Mouse (Mus musculus) midbrain, embryonic 16.5 days (tissue): Measurements from ENCODE around the gene Ptpn20. TPM values are rescaled to one million over a fixed set of nuclear protein-coding genes. Genes with fewer than 3 reads are reported as not detected.

Source experiments
- ATAC-seq: fragments of 200-750 bp; cut with Nextera tagmentation; 2 replicates; pipeline ENCODE4 v1.8.0; 2017; ENCODE audit warnings: moderate TSS enrichment
- H3K27ac ChIP-seq: fragments of 300-500 bp; sonication (generic); 2 replicates; pipeline ENCODE4 v1.5.1; 2014; ENCODE audit warnings: mild to moderate bottlenecking, low read length, mixed read lengths
- H3K27me3 ChIP-seq: fragments of 300-500 bp; sonication (generic); 2 replicates; pipeline ENCODE4 v1.6.1; 2014; ENCODE audit warnings: low read depth, low read length, mixed read lengths; ENCODE audit not compliant: control insufficient read depth, insufficient read depth
- H3K36me3 ChIP-seq: fragments of 300-500 bp; sonication (generic); 2 replicates; pipeline ENCODE4 v1.6.1; 2014; ENCODE audit warnings: mild to moderate bottlenecking, low read length, moderate library complexity, mixed read lengths; ENCODE audit not compliant: control insufficient read depth, insufficient read depth
- H3K4me1 ChIP-seq: fragments of 300-500 bp; sonication (generic); 2 replicates; pipeline ENCODE4 v1.6.1; 2014; ENCODE audit warnings: mild to moderate bottlenecking, low read length, mixed read lengths; ENCODE audit not compliant: control insufficient read depth, insufficient read depth
- H3K4me2 ChIP-seq: fragments of 300-500 bp; sonication (generic); 2 replicates; pipeline ENCODE4 v1.6.1; 2014; ENCODE audit warnings: mild to moderate bottlenecking, low read length, mixed read lengths
- H3K4me3 ChIP-seq: fragments of 300-500 bp; sonication (generic); 2 replicates; pipeline ENCODE4 v1.5.1; 2014; ENCODE audit warnings: low read depth, mild to moderate bottlenecking, low read length, moderate library complexity, mixed read lengths
- H3K9ac ChIP-seq: fragments of 300-500 bp; sonication (generic); 2 replicates; pipeline ENCODE4 v1.6.1; 2014; ENCODE audit warnings: low read depth, low read length, mixed read lengths
- H3K9me3 ChIP-seq: fragments of 300-500 bp; sonication (generic); replicated peaks from 2 replicates; pipeline ENCODE4 v1.6.1; 2014; ENCODE audit warnings: mild to moderate bottlenecking, low read length, mixed read lengths; ENCODE audit not compliant: control insufficient read depth, poor library complexity, severe bottlenecking
- WGBS: fragments of 180-500 bp; shearing (Covaris S2); extraction: QIAGEN DNeasy Blood & Tissue Kit; methylation state at CpG from one replicate; pipeline ENCODE4 v1.1.7; 2014; 5-methylcytosine and 5-hydroxymethylcytosine counted together
- polyA plus RNA-seq: library from polyadenylated mRNA; unstranded; fragments of >200 nt; fragmentation: Nextera tagmentation; extraction: Ambion mirVana; gene quantifications from 2 replicates; pipeline ENCODE4 v1.2.1, GENCODE M21; 2015

Gene Ptpn20
- polyA plus RNA-seq, 1 experiment from 2014 or later: 0.11 TPM

DNA sequence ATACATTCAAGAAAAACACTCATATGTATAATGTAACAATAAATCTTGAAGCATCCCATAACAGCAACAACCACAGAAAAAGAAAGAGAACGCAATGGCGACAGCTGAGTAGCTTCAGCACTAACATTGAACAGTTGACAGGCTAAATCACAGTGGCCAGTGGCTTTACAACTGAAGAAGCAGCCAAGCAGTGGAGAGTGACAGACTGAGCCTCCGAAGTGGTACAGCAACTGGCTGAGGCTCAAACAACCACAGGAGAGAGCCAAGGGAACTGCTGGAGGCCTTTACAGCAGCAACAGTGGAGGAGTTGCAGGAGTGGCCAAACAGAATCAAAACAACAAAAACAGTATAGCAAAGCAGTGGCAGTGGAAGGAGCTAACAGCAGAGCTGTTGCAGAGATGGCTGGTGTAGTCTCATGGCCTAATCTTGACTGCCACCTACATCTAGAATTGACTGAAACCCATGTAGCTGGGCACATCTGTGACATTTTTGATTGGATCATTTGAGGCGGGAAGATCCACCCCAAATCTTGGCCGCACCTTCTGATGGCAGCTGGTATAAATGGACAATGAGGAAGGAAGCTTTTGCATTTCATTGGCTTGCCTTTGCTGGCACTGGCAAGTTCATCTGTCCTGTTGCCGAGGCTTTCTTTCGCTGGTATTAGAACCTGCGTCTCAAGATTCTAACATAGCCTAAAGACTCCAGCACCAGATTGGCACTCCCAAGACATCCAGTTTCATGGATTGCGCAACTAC is 9.5 kb downstream of the Ptpn20 start:
- Histone ChIP-seq H3K27ac (no peak overlapping the region), H3K4me1 (no peaks in the 10 kb centered on the region), H3K36me3 (no peaks in the 10 kb centered on the region), H3K27me3 (no peaks in the 10 kb centered on the region), H3K4me2 (no peak overlapping the region), H3K9ac (no peak overlapping the region), H3K4me3 (no peak overlapping the region), H3K9me3 (no peaks in the 10 kb centered on the region)
- ATAC-seq: no peak
- 91% methylated on average over 9 of the region's 9 CpGs for WGBS

DNA sequence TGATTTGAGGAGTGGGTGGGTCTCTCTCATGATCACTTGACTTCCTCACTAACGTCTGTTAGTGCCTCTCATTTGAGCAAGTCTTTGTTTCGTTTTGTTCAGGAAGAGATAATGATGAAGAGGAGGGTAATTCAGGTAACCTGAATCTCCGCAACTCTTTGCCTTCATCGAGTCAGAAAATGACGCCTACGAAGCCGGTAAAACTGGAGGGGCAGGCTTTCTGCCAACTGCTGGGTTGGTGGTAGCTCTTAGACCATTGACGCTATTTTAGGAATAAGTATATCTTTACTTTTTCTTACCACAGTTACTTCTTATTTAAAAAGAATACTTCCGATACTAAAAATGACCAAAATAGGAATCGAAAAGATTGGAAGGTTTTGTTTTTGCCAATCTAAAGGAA is 18.4 kb downstream of the Ptpn20 start:
- WGBS: 92% methylated on average over 10 of the region's 10 CpGs
- H3K27me3 ChIP-seq: no peaks in the 10 kb centered on the region
- H3K27ac ChIP-seq: no peak overlapping the region
- no peak overlapping the region for H3K4me2 ChIP-seq
- H3K9me3 ChIP-seq: no peaks in the 10 kb centered on the region; the same call in 1 of the 2 replicates
- ATAC-seq: no peak
- no peaks in the 10 kb centered on the region for H3K4me1 ChIP-seq
- H3K9ac ChIP-seq: no peak overlapping the region
- no peaks in the 10 kb centered on the region for H3K36me3 ChIP-seq
- no peak overlapping the region for H3K4me3 ChIP-seq

DNA sequence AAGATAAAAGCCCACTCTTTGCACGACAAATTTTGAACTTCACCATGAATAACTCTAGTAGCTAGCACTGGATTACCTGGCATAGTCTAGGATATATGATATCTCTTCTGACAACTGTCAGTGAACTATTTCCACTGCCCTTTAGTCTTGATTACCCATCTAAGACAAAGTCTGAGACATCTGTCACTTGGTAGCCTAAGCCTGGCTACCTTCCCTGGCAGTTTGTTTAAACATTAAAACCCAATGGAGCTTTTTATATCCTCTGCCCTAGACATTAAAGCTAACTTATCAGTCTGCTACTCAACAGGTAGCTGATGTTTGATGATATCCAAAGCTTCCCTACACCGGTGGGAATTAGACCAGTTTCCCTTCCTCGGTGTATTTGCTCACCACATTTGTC is 36.0 kb downstream of the Ptpn20 start:
- Histone ChIP-seq H3K27ac (no peak overlapping the region), H3K4me2 (no peak overlapping the region), H3K9ac (no peak overlapping the region), H3K9me3 (no peaks in the 10 kb centered on the region), H3K27me3 (no peaks in the 10 kb centered on the region), H3K4me1 (no peaks in the 10 kb centered on the region), H3K4me3 (no peak overlapping the region), H3K36me3 (no peaks in the 10 kb centered on the region)
- 94% methylated on average over 3 of the region's 3 CpGs for WGBS
- no peak for ATAC-seq

DNA sequence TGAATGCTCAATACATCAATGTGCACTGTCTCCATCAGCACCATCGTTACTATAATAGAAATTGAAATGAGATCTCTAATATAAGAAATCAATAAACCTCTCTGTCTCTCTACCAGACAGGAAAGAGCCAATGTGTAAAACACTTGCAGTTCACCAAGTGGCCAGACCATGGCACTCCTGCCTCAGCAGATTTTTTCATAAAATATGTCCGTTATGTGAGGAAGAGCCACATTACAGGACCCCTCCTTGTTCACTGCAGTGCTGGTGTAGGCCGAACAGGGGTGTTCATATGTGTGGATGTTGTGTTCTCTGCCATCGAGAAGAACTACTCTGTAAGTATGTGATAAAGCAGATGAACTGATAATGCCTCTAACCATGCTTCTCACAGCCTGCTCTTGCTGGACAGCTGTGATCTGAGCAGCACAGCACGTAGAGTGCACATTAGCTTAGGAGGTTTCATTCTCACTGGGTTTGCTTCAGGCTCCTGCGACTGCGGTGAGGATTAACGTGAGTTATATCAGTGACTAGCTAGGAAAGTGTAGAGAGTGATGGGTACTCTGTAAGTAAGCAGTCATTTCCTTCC is 43.9 kb downstream of the Ptpn20 start:
- 0 out of 2 replicates have a peak overlapping the region, but pooled peaks have one; percentile 3 for H3K27ac ChIP-seq
- H3K9me3 ChIP-seq: no peaks in the 10 kb centered on the region
- no peaks in the 10 kb centered on the region for H3K36me3 ChIP-seq
- peak; percentile 68 for ATAC-seq
- H3K27me3 ChIP-seq: no peaks in the 10 kb centered on the region
- no peaks in the 10 kb centered on the region for H3K4me1 ChIP-seq
- no peak overlapping the region for H3K4me2 ChIP-seq
- 59% methylated on average over 8 of the region's 8 CpGs for WGBS
- no peak overlapping the region for H3K4me3 ChIP-seq
- no peak overlapping the region for H3K9ac ChIP-seq

DNA sequence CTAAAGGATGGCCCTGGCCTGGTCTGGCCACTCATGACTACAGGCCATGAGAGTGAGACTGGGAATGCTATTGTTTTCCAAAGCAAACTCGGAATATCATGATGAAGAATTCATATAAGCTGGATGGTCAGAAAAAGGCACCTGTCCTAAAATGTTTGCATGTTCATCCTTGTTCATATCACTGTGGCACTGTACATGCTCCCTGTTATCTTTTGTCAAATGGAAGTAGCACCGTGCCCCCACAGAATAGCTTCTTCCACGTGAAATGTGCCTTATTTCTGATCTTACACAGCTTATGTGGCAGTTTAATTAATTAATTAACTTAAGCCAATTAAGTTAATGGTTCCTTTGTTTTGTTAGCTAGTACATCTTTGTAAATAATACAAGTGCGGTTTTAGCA is 45.3 kb downstream of the Ptpn20 start:
- no peak overlapping the region for H3K4me3 ChIP-seq
- whole genome bisulfite sequencing: 91% methylated on average over 4 of the region's 4 CpGs
- H3K27me3 ChIP-seq: no peaks in the 10 kb centered on the region
- H3K4me2 ChIP-seq: no peak overlapping the region
- ATAC-seq: no peak
- no peak overlapping the region for H3K27ac ChIP-seq
- no peaks in the 10 kb centered on the region for H3K4me1 ChIP-seq
- H3K9ac ChIP-seq: no peak overlapping the region
- H3K36me3 ChIP-seq: no peaks in the 10 kb centered on the region
- no peaks in the 10 kb centered on the region for H3K9me3 ChIP-seq

DNA sequence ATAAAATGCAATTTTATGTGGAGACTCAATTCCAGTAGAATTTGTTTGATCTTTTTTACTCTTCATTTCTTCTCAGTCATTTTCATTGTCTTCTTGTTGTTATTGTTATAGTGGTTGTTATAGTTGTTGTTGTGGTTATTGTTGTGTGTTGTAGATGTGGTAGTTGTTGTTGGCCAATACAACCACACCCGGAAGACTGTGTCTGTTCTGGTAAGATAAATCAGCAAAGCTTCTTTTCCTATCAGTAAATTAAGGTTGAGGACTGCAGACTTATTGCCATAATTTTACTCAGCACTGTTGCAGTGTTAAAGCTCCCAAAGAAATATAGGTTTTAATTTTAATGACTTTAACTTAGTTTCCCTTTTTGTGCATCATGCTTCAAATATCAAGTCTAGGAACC is 45.8 kb downstream of the Ptpn20 start:
- Histone ChIP-seq H3K9ac (no peak overlapping the region), H3K4me1 (no peaks in the 10 kb centered on the region), H3K27me3 (no peaks in the 10 kb centered on the region), H3K4me2 (no peak overlapping the region), H3K9me3 (no peaks in the 10 kb centered on the region), H3K27ac (no peak overlapping the region), H3K4me3 (no peak overlapping the region), H3K36me3 (no peaks in the 10 kb centered on the region)
- no peak for ATAC-seq
- 97% methylated on average over 1 of the region's 1 CpGs for WGBS

DNA sequence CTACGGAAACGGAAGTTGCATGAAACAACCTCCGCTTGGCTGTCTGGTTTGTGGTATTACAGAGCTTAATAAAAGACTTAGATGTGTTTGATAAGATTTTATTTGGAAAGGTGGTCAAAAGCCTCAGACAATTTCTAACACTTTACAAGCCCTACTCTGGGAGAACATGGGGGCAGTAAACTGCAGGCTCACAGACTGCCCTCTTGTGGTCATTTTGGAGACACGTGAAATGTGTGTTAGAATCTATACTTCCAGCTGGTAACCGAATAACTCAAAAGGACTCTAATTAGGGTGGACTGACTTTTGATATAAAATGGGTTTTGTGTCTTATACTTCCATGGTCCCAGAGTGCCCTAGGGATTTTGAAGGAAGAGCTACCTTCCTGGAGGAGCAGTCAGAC is 50.4 kb downstream of the Ptpn20 start:
- Histone ChIP-seq H3K4me1 (no peaks in the 10 kb centered on the region), H3K4me2 (no peak overlapping the region), H3K36me3 (no peaks in the 10 kb centered on the region), H3K27me3 (no peaks in the 10 kb centered on the region), H3K9ac (no peak overlapping the region), H3K4me3 (no peak overlapping the region), H3K27ac (no peak overlapping the region), H3K9me3 (no peaks in the 10 kb centered on the region)
- ATAC-seq: no peak
- 75% methylated on average over 5 of the region's 5 CpGs for WGBS

DNA sequence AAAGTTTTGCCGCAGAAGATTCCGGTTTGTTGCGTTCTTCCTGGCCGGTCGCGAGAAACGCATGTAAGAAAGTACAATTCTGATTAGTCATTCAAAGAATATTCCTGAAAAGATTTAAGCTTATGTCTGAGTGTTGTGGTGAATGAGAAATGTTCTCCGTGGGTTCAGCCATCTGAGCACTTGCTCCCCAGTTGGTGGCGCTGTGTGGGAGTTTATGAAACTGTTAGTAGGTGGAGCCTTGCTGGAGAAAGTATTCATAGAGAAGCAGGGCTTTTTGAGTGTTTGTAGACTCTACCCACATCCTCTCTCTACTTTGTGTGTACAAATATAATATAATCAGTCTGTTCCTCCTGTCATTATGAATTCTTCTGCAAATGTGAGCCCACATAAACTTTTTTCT is 61.7 kb downstream of the Ptpn20 start:
- no peak overlapping the region for H3K4me3 ChIP-seq
- no peak overlapping the region for H3K27ac ChIP-seq
- no peak overlapping the region for H3K9ac ChIP-seq
- WGBS: 91% methylated on average over 9 of the region's 9 CpGs
- no peaks in the 10 kb centered on the region for H3K36me3 ChIP-seq
- H3K27me3 ChIP-seq: no peaks in the 10 kb centered on the region
- H3K4me1 ChIP-seq: no peaks in the 10 kb centered on the region
- no peaks in the 10 kb centered on the region for H3K9me3 ChIP-seq
- no peak for ATAC-seq
- no peak overlapping the region for H3K4me2 ChIP-seq

DNA sequence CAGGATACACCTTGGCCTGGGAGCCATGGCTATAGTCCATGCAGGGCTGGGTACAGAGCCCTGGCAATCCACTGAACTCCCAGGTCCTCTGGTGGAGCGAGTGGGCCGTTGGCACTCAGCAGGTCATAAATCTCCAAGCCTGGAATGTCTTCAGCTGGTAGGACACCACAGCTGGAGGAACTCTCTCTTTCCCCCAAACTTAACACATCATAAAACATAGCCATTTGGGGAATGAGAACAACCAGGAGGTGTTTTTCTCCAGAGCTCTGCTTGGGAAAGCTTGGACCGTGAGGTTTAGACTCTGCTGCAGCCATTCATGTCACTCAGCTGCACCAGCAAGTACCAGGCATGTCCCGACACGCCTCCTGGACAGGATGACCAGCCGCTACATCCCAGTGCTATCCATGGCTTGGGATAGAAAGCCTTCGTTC is 68.5 kb downstream of the Ptpn20 start:
- Histone ChIP-seq H3K27me3 (no peaks in the 10 kb centered on the region), H3K27ac (no peak overlapping the region), H3K4me1 (no peaks in the 10 kb centered on the region), H3K36me3 (no peaks in the 10 kb centered on the region), H3K4me2 (no peak overlapping the region), H3K9me3 (no peaks in the 10 kb centered on the region), H3K9ac (no peak overlapping the region), H3K4me3 (no peak overlapping the region)
- no peak for ATAC-seq
- 91% methylated on average over 7 of the region's 7 CpGs for WGBS
